18 mouse cellular contexts compared by ENCODE assay signal in genomic region chr16:84553981-84554380, GRCm38 (mm10). TPM values are rescaled to one million over a fixed set of nuclear protein-coding genes. Genes with fewer than 3 reads are reported as not detected.
"Had no signal": no experiment of that assay in that cellular context is flagged by ENCODE, and none has a peak within 500 bp of the region (broad histone marks: within the 10 kb centered on the region; RNA-seq: fewer than 3 reads in every experiment).

No protein-coding gene starts in this region.

- H3K9ac ChIP-seq: limb, embryonic 15.5 days; liver, embryonic 13.5 days; liver, postnatal 0 days; lung, embryonic 15.5 days; midbrain, embryonic 13.5 days had no signal

- H3K27ac ChIP-seq: limb, embryonic 15.5 days; liver, embryonic 13.5 days; lung, embryonic 15.5 days; macrophage; midbrain, embryonic 13.5 days had no signal

- H3K9me3 ChIP-seq: limb, embryonic 15.5 days; liver, embryonic 13.5 days; lung, embryonic 15.5 days; midbrain, embryonic 13.5 days had no signal

- H3K27me3 ChIP-seq: limb, embryonic 15.5 days; liver, embryonic 13.5 days; lung, embryonic 15.5 days; midbrain, embryonic 13.5 days had no signal

- H3K36me3 ChIP-seq: limb, embryonic 15.5 days; liver, embryonic 13.5 days; lung, embryonic 15.5 days; midbrain, embryonic 13.5 days had no signal

- H3K4me3 ChIP-seq: limb, embryonic 15.5 days; liver, embryonic 13.5 days; lung, embryonic 15.5 days; midbrain, embryonic 13.5 days had no signal

- ATAC-seq: liver, postnatal 0 days; midbrain, embryonic 13.5 days had no signal

- H3K4me1 ChIP-seq: liver, embryonic 13.5 days; lung, embryonic 15.5 days had no signal

- DNase-seq: kidney, adult 8-10 months; kidney, postnatal 25 days; layer of hippocampus, adult 9-11 months; layer of hippocampus, postnatal 36 days; liver, embryonic 13.5 days; liver, postnatal 0 days; lung, postnatal 14 days; right cerebral cortex, postnatal 25 days; thymus, postnatal 14 days had no signal

- H3K4me2 ChIP-seq: limb, embryonic 15.5 days; liver, embryonic 13.5 days; lung, embryonic 15.5 days had no signal

RNA-seq across cellular contexts. Expression of gene A730009L09Rik, which starts 39.1 kb away (rescaled TPM):
- polyA plus RNA-seq: kidney, embryonic 16.5 days; limb, embryonic 11.5 days; limb, embryonic 15.5 days; liver, embryonic 13.5 days; liver, postnatal 0 days; lung, embryonic 15.5 days; macrophage; neural tube, embryonic 14.5 days; small intestine, adult 2 months; stomach, embryonic 16.5 days had no signal
